Mouse (Mus musculus): ENCODE data around the gene Fh1. TPM values are rescaled to one million over a fixed set of nuclear protein-coding genes. Genes with fewer than 3 reads are reported as not detected.

Gene Fh1
- polyA plus RNA-seq (2012; rRNA removed): 86.6 and 89.7 TPM in 2 replicates

GRCm38 (mm10) chr1:175625257-175625879 is at the start of gene Fh1:
Gene Fh1 (minus strand): TSS chr1:175625635.

GRCm38 (mm10) chr1:175619814-175620431 is 5.5 kb downstream of the Fh1 start, which contains the start of gene Kmo:
Gene Kmo (plus strand): TSS chr1:175620381.

Other genes starting within 250 kb of the Fh1 start
- gene Rgs7, start 133.1 kb downstream of the Fh1 start, polyA plus RNA-seq (2012; rRNA removed): 35.3 and 38.6 TPM in 2 replicates
- not detected in 2 replicates for gene Kmo, start 5.3 kb downstream of the Fh1 start, polyA plus RNA-seq (2012; rRNA removed)
- 4.0 and 4.2 TPM in 2 replicates for gene Opn3, start 67.1 kb upstream of the Fh1 start, polyA plus RNA-seq (2012; rRNA removed)
- gene Chml, start 67.3 kb upstream of the Fh1 start, polyA plus RNA-seq (2012; rRNA removed): 4.7 and 5.7 TPM in 2 replicates
- gene Wdr64, start 73.0 kb upstream of the Fh1 start, polyA plus RNA-seq (2012; rRNA removed): 0.03 TPM in 2 replicates

Data from central nervous system, embryonic 18 days (tissue).